Mouse (Mus musculus) bone marrow, adult 2 months (tissue): ENCODE measurements around the gene Grasp.

Experiments used
- CTCF ChIP-seq: fragments of 200-500 bp; IDR thresholded peaks from 2 replicates; pipeline ENCODE4 v1.5.1; 2011; ENCODE audit warnings: low read length, control low read depth; ENCODE audit not compliant: control insufficient read depth, insufficient read depth
- POLR2A ChIP-seq: fragments of 200-500 bp; IDR thresholded peaks from 2 replicates; pipeline ENCODE4 v1.6.1; 2011; ENCODE audit warnings: low read depth, mild to moderate bottlenecking, control low read depth, low read length, borderline replicate concordance; ENCODE audit not compliant: control insufficient read depth

GRCm38 (mm10) chr15:101270101-101270820 is 46.3 kb downstream of the Grasp start:
- TF ChIP-seq POLR2A (no peak), CTCF (no peak)
